Mouse (Mus musculus): Measurements from ENCODE around the gene Kansl3. TPM values are rescaled to one million over a fixed set of nuclear protein-coding genes. Genes with fewer than 3 reads are reported as not detected.

Kansl3 gene
- polyA plus RNA-seq, 1 experiment from 2014 or later: 16.2 TPM

DNA sequence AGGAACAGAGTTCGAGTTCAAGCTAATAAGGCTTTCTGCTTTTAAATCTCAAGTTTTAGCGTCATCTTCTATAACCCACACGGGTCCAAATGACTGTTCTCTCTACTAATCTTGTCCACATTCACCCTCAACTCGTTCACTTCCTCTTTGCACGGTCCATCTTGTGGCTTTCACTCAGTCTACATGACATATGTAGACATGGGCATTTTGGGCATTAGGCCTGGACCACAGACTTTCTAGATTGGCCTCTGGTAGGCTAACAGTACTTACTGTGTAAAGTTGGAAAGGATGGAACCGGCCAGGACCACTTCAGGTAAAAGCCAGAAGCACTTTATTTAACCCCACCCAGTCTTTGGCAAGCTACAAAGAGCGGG, 61.9 kb downstream of the Kansl3 start:
- Histone ChIP-seq H3K9ac (ENCODE audit: low read length) (no peak overlapping the region), H3K27ac (replicated peaks) (no peak overlapping the region), H3K4me1 (replicated peaks; ENCODE audit: control insufficient read depth, insufficient read depth) (0 out of 2 replicates have a peak, but pooled peaks cover 4% of the 10 kb centered on the region), H3K9me3 (ENCODE audit: control insufficient read depth, low read length) (no peaks in the 10 kb centered on the region), H3K36me3 (ENCODE audit: control insufficient read depth, insufficient read depth, low read length) (no peaks in the 10 kb centered on the region), H3K4me2 (replicated peaks; ENCODE audit: low read depth) (no peak overlapping the region), H3K27me3 (ENCODE audit: control insufficient read depth, insufficient read depth, low read length) (no peaks in the 10 kb centered on the region), H3K4me3 (ENCODE audit: low read depth, low read length) (no peak overlapping the region)
- WGBS: 64% methylated on average over 7 of the region's 7 CpGs
- peak; percentile 0; the same call in 1 of the 2 replicates for ATAC-seq (ENCODE audit: low FRiP score, low TSS enrichment)
- TF ChIP-seq CTCF (IDR thresholded peaks at IDR 0.05; ENCODE audit: low read depth) (no peak), EP300 (optimal IDR thresholded peaks at IDR 0.05) (no peak)
- no peak for DNase-seq (ENCODE audit: low spot score)

DNA sequence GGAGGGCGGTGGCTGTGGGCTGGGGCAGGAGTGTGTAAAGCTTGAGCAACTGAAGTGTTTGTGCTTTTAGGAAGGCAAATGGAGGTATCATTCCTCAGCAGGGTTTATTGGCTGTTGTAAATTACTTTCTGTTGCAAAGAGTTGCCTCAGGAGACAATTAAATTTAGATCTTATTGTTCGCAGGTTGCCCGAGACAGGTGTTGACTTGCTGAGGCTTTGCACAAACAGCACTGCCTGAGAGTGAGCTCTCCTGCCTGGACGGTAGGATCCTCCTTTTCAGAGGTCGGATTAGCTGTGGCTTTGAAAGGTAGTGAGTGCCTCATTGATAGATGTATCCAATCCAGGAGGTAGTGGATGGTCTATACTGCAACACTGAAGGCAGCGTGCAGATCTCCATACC, 62.9 kb downstream of the Kansl3 start:
- H3K4me3 ChIP-seq (ENCODE audit: low read depth, low read length): no peak overlapping the region

DNA sequence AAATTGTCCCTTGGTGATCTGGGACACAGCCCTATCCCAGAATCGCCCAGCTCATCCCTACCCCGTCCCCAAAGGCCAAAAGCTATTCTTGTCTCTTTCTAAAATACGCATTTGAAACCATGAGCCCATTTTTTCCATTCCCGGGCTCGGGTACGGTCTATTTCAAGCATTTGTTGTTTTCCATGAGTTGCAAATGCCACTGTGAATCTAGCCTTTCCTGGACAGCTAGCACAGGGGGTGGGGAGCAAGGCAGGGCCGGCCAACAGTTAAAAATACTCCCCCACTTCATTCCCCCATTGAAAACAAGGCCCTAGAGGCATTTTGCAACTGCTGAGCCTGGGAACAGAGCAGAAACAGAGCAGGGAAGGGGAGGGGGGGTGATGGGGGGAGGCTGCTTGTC, 64.2 kb downstream of the Kansl3 start:
- DNase-seq (ENCODE audit: low spot score): no peak
- Histone ChIP-seq H3K9me3 (ENCODE audit: control insufficient read depth, low read length) (no peaks in the 10 kb centered on the region), H3K4me1 (replicated peaks; ENCODE audit: control insufficient read depth, insufficient read depth) (0 out of 2 replicates have a peak, but pooled peaks cover 4% of the 10 kb centered on the region), H3K27me3 (ENCODE audit: control insufficient read depth, insufficient read depth, low read length) (no peaks in the 10 kb centered on the region), H3K36me3 (ENCODE audit: control insufficient read depth, insufficient read depth, low read length) (no peaks in the 10 kb centered on the region), H3K9ac (ENCODE audit: low read length) (no peak overlapping the region), H3K4me3 (ENCODE audit: low read depth, low read length) (no peak overlapping the region), H3K4me2 (replicated peaks; ENCODE audit: low read depth) (no peak overlapping the region), H3K27ac (replicated peaks) (0 out of 2 replicates have a peak overlapping the region, but pooled peaks have one; percentile 30)
- WGBS: 52% methylated on average over 7 of the region's 7 CpGs
- no peak for ATAC-seq (ENCODE audit: low FRiP score, low TSS enrichment)
- TF ChIP-seq CTCF (IDR thresholded peaks at IDR 0.05; ENCODE audit: low read depth): no peak
- TF ChIP-seq EP300 (optimal IDR thresholded peaks at IDR 0.05): no peak

More for the DNA sequence above, 62.9 kb downstream of the Kansl3 start:
- Histone ChIP-seq H3K27me3 (ENCODE audit: control insufficient read depth, insufficient read depth, low read length) (no peaks in the 10 kb centered on the region), H3K9me3 (ENCODE audit: control insufficient read depth, low read length) (no peaks in the 10 kb centered on the region), H3K4me1 (replicated peaks; ENCODE audit: control insufficient read depth, insufficient read depth) (0 out of 2 replicates have a peak, but pooled peaks cover 4% of the 10 kb centered on the region), H3K4me2 (replicated peaks; ENCODE audit: low read depth) (no peak overlapping the region), H3K9ac (ENCODE audit: low read length) (no peak overlapping the region), H3K36me3 (ENCODE audit: control insufficient read depth, insufficient read depth, low read length) (no peaks in the 10 kb centered on the region), H3K27ac (replicated peaks) (no peak overlapping the region)
- TF ChIP-seq EP300 (optimal IDR thresholded peaks at IDR 0.05): no peak
- no peak for TF ChIP-seq CTCF (IDR thresholded peaks at IDR 0.05; ENCODE audit: low read depth)
- DNase-seq (ENCODE audit: low spot score) (no peak), ATAC-seq (ENCODE audit: low FRiP score, low TSS enrichment) (no peak)
- WGBS: 75% methylated on average over 6 of the region's 6 CpGs

DNA sequence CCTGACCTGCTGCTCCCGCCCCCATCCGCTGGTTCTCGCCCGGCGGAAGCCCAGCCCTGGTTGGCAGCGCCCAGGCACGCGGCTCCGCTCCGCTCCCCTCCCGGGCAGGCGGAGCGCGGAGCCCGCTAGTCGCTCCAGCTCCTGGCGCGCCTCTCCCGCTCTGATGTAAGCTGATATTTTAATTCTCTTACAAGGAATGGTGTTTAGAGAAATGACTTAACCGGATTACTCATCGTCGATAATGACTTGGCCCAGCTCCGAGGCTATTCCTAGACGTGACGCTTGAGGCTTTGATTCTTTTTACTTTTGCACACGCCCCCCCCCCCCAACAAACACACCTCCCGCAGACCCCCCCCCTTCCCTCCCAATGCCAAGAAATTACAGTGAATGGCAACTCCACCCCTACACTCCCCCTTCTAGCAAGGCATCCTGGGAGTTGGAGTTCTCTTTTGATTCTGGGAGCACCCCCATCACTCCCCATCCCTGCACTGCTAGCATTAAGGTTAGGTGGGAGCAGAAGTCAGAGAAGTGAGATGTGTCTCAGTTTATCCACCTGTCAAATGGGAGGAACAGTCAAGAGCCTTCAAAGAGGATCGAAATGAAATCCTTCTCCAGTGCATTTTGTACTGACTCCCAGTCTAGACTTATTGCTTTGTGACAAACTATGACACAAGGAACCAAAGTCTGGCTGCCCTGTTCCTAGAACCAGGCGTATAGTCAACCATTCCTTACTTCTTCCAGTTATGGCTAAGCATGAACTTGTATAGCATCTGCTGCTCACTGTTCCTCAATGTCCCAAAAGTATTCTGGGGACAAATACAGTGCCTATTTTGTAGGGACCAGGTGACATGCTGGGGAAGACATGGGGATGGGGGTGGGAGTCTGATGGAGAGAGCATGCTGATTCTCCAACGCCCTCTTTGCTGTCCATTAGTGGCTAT, 65.3 kb downstream of the Kansl3 start:
- H3K4me1 ChIP-seq (replicated peaks; ENCODE audit: control insufficient read depth, insufficient read depth): 0 out of 2 replicates have a peak, but pooled peaks cover 4% of the 10 kb centered on the region
- H3K36me3 ChIP-seq (ENCODE audit: control insufficient read depth, insufficient read depth, low read length): no peaks in the 10 kb centered on the region
- H3K9me3 ChIP-seq (ENCODE audit: control insufficient read depth, low read length): no peaks in the 10 kb centered on the region
- H3K4me3 ChIP-seq (ENCODE audit: low read depth, low read length): 0 out of 2 replicates have a peak overlapping the region, but pooled peaks have one; percentile 3
- DNase-seq (ENCODE audit: low spot score) (peak; percentile 92), ATAC-seq (ENCODE audit: low FRiP score, low TSS enrichment) (peak; percentile 88)
- TF ChIP-seq EP300 (optimal IDR thresholded peaks at IDR 0.05) (no peak), CTCF (IDR thresholded peaks at IDR 0.05; ENCODE audit: low read depth) (no peak)
- H3K27me3 ChIP-seq (ENCODE audit: control insufficient read depth, insufficient read depth, low read length): no peaks in the 10 kb centered on the region
- H3K9ac ChIP-seq (ENCODE audit: low read length): 0 out of 2 replicates have a peak overlapping the region, but pooled peaks have one; percentile 38
- H3K4me2 ChIP-seq (replicated peaks; ENCODE audit: low read depth): peak overlapping the region; percentile 53
- WGBS: 9% methylated on average over 30 of the region's 30 CpGs
- no peak overlapping the region for H3K27ac ChIP-seq (replicated peaks)

DNA sequence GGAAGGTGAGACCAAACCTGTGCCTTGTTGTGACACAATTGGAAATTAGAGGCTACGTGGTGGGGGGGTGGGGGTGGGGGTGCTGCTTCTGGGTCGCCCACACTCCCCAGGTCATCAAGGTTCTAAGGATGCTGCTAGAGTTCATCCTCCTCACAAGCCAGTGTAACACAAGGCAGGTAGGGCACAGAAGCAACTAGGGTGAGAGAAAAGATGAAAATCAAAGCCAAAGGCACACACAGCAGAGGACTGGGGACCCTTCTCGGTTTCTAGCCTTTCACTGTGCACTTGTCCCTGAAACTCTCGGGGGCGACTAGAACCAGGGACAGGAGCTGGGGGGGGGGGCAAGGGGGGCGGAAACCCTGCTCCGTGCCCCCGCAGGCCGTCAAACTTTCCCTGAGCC, 66.0 kb downstream of the Kansl3 start:
- TF ChIP-seq EP300 (optimal IDR thresholded peaks at IDR 0.05) (no peak), CTCF (IDR thresholded peaks at IDR 0.05; ENCODE audit: low read depth) (no peak)
- WGBS: 12% methylated on average over 9 of the region's 9 CpGs
- DNase-seq (ENCODE audit: low spot score): no peak
- peak overlapping the region; percentile 53 for H3K4me2 ChIP-seq (replicated peaks; ENCODE audit: low read depth)
- 0 out of 2 replicates have a peak, but pooled peaks cover 2% of the 10 kb centered on the region for H3K4me1 ChIP-seq (replicated peaks; ENCODE audit: control insufficient read depth, insufficient read depth)
- H3K27ac ChIP-seq (replicated peaks): no peak overlapping the region
- 0 out of 2 replicates have a peak overlapping the region, but pooled peaks have one; percentile 3 for H3K4me3 ChIP-seq (ENCODE audit: low read depth, low read length)
- 0 out of 2 replicates have a peak overlapping the region, but pooled peaks have one; percentile 38 for H3K9ac ChIP-seq (ENCODE audit: low read length)
- H3K27me3 ChIP-seq (ENCODE audit: control insufficient read depth, insufficient read depth, low read length): no peaks in the 10 kb centered on the region; the same call in 1 of the 2 replicates
- H3K9me3 ChIP-seq (ENCODE audit: control insufficient read depth, low read length): no peaks in the 10 kb centered on the region
- no peak for ATAC-seq (ENCODE audit: low FRiP score, low TSS enrichment)
- H3K36me3 ChIP-seq (ENCODE audit: control insufficient read depth, insufficient read depth, low read length): no peaks in the 10 kb centered on the region

Measured in stomach, postnatal 0 days (tissue).